Mouse (Mus musculus) adrenal gland, postnatal 14 days (tissue): ENCODE measurements around the gene Aff3. TPM values are rescaled to one million over a fixed set of nuclear protein-coding genes. Genes with fewer than 3 reads are reported as not detected.

Experiments
- DNase-seq: peaks from one replicate; pipeline ENCODE4 v3.0.0; 2021; ENCODE audit warnings: mixed read lengths
- total RNA-seq: library from RNA; stranded (reverse); gene quantifications from 2 replicates; pipeline ENCODE4 v1.2.3, GENCODE M21; 2021

The Aff3 gene
- total RNA-seq, 1 experiment from 2014 or later = 6.2 TPM

DNA sequence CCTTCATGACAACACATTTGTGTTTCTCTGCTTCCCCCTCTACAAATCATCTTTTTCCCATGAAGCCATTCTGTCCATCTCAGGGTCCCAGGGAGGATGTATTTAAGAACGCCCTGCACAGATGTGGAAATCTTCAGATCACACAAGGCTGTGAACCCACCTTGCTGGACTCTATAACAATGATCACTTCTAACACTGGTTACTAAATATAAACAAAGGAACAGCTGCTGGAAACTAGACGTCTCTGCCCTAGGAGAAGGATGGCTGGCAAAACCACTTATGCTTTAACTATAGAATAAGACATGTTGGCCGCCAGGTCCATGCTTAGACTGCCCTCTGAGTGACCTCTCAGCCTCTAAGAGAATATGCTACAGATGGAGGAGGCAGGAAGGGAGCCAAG is 69.4 kb downstream of the Aff3 start:
- no peak for DNase-seq

GRCm38 (mm10) chr1:38594766-38595165 is 70.0 kb downstream of the Aff3 start:
- no peak for DNase-seq

GRCm38 (mm10) chr1:38591194-38591593 is 73.6 kb downstream of the Aff3 start:
- no peak for DNase-seq

- DNase-seq = no peak
Measured at GRCm38 (mm10) chr1:38588741-38589140, 76.0 kb downstream of the Aff3 start.

GRCm38 (mm10) chr1:38582328-38582727 is 82.4 kb downstream of the Aff3 start:
- DNase-seq = no peak

GRCm38 (mm10) chr1:38580572-38580971 is 84.2 kb downstream of the Aff3 start:
- DNase-seq = no peak

GRCm38 (mm10) chr1:38578339-38578738 is 86.4 kb downstream of the Aff3 start:
- DNase-seq = no peak

DNA sequence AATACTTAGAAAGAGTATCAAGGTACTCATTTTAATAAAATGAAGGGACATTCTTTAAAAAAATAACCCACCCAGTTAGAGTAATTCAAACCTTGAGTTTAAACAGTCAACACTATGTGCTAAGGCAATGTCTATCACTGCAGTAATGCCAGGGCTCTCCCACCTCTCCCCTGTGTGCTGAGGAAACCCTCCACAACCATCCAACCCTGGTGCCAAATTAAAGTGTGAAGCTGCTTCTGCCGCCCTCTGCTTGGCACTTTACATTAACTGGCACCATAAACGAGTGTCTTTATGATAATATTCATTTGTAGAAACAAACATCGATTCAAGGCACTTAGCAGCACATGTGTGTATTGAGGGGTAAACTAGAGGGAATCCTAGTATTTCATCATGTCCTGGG is 97.0 kb downstream of the Aff3 start:
- DNase-seq = no peak

GRCm38 (mm10) chr1:38566101-38566678 is 98.6 kb downstream of the Aff3 start:
- no peak for DNase-seq

- no peak for DNase-seq
Measured at GRCm38 (mm10) chr1:38565295-38565777, 99.4 kb downstream of the Aff3 start.

DNA sequence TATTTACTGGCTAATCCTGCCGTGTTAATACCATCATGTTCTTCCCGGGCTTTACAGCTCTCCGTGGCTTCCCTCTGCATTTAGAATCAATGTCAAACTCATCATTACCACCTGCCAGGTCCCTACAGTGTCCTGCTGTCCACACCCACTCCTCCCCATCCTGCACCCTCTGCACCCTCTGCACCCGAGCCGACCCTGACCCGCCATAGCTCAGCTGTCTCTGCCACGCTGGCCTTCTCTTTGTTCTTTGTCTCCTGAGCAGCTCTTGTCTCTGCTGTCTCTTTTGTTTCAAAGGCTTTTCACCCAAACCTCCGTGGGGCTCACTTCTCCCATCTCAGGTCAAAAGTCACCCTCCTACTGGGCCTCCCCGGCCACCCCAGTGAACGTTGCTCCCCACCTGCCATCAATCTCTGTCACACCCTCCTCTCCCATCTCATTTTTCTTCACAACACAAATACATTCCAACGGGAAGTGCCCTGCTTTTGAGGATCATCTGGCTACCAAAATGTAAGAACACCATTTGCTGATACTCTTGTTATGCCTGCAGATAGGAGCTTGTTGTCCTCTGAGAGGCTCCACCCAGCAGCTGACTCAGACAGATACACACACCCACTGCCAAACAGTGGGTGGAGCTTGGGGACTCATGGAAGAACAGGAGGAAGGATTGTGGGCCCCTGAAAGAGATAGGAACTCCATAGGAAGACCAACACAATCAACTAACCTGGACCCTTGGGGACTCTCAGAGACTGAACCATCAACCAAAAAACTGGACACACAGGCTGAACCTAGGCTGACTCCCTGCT is 102.2 kb downstream of the Aff3 start:
- DNase-seq = no peak

DNA sequence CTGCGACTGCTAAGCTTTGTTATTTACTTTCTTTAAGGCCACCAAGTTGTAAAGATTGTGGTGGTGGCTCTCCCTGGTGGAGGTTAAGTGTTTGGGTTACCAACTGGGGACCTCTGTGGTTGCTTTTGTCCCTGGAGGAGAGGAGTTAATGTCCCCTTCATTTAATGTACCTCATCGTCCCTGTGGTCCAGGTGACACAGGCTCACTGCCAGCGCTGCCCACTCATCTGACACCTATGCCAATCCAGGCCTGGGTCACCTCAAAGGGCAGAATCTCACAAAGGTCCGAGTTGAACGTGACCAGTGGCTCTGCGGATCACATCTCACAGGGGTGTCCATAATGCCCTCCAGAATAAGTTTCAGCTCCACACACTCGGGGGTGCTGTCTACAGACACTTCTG is 103.4 kb downstream of the Aff3 start:
- no peak for DNase-seq

GRCm38 (mm10) chr1:38560666-38561065 is 104.1 kb downstream of the Aff3 start:
- DNase-seq = no peak

GRCm38 (mm10) chr1:38557615-38558014 is 107.1 kb downstream of the Aff3 start:
- no peak for DNase-seq

DNA sequence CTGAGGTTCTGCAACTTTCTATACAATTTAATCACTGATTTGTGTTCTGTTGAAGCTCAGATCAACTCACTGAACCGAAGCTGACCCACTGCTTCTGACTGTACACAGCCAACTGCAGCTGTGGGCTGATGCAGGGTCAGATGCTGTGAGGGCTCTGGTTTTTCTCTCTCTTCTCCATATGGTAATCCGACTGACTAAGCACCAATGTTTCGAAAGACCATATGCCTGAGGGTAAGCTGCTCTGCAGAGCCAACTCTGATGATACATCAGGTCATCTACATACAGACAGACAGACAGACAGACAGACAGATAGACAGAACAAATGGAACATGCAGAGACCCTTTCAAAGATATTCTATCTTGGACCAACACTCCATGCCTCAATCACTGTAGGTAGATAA is 110.2 kb downstream of the Aff3 start:
- no peak for DNase-seq

- DNase-seq = no peak
Measured at GRCm38 (mm10) chr1:38553090-38553489, 111.7 kb downstream of the Aff3 start.

DNA sequence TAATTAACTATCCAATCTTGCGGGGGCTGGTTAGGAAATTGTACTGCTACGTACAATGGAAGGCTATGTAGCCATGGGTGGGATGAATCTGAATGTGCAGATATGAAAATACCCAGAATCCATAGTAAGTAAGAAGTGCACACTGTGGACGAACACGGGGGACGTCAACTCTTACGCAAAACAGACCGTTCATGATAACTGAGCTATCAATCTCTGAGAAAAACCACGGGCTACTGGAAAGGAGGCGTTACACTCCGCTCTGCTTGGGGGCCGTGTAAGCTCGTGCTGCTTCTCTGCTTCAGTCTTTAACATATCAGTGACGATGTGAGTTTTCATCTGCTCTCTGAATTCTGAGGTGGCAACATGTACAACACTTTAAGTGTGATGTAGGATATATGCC is 114.2 kb downstream of the Aff3 start:
- no peak for DNase-seq

GRCm38 (mm10) chr1:38548671-38549661 is 115.8 kb downstream of the Aff3 start:
- no peak for DNase-seq

- no peak for DNase-seq
Measured at GRCm38 (mm10) chr1:38547685-38548084, 117.1 kb downstream of the Aff3 start.

DNA sequence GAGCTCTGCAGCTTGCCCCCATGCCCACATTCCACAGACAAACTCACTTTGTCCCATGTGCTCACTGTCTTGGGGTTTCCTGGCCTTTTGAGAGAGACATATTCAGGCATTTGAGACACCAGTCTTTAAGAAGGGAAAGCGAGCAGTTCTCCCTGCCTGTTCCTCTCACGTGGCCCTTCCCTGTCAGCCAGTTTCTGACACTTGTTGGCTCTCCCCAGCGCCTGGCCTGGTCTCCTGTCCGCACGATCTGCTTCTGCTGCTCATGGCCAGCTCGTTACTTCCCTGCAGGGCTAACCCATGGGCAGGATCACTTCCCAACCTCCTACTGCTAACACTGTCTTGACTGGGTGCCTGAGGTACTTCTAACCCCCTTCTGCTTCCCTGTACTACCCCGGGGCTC is 118.1 kb downstream of the Aff3 start:
- no peak for DNase-seq

GRCm38 (mm10) chr1:38545282-38545945 is 119.3 kb downstream of the Aff3 start:
- DNase-seq = peak; percentile 31

DNA sequence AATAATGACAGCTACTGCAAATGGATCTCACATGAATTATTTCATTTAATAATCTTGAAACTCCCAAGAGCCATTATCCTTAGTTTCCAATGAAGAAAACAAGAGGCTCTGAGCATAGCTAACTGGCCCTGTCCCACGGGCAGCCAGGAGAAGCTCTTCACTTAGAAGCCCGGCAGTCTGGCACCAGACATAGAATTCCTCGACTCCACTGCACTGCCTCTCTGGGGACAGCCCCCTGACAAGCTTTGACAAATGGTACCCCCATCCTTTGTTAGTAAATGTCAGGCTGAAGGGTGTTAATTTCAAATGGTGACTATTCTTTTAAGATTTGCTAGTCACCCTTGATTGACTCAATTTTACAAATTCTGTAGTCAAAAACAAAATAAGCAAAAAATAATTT is 120.3 kb downstream of the Aff3 start:
- DNase-seq = no peak
